Mouse (Mus musculus): ENCODE results near the gene Tenm3. TPM values are rescaled to one million over a fixed set of nuclear protein-coding genes. Genes with fewer than 3 reads are reported as not detected.

Tenm3 gene
- polyA plus RNA-seq, 2 experiments: 2.2 to 3.1 TPM

DNA sequence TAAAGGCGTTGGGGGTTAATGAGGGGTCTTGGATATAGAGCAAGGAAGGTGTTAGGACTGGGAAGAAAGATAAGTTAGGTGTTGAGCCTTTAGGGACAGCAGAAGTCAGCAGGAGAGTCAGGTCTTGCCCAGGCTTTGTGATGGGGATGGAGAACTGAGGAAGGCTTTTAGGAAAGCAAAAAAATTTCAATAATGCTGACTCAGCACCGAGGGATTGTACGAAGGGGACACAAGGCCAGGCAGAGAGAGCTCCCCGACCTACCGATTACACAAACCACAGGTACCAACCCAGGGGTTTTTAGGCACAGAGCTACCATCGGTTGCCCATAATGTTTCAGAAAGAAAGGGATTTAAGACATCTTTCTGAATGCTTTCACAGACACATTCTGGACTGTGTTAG, 583.9 kb downstream of the Tenm3 start:
- no peaks in the 10 kb centered on the region for H3K27me3 ChIP-seq (ENCODE audit: control insufficient read depth, insufficient read depth, low read length)
- H3K27ac ChIP-seq: no peak overlapping the region
- no peak overlapping the region for H3K9ac ChIP-seq (replicated peaks)
- ATAC-seq (ENCODE audit: insufficient read depth) (no peak), DNase-seq (ENCODE audit: low read depth in 3 of 3, low spot score in 3 of 3) (no peak)
- TF ChIP-seq EP300 (IDR thresholded peaks at IDR 0.05; ENCODE audit: low read depth) (no peak), CTCF (IDR thresholded peaks at IDR 0.05; ENCODE audit: low read depth) (no peak)
- no peaks in the 10 kb centered on the region for H3K9me3 ChIP-seq (ENCODE audit: control insufficient read depth, low read length)
- no peaks in the 10 kb centered on the region for H3K4me1 ChIP-seq (replicated peaks; ENCODE audit: control insufficient read depth in 2 of 2, insufficient read depth in 2 of 2, low read length in 1 of 2)
- H3K36me3 ChIP-seq (replicated peaks; ENCODE audit: control insufficient read depth, insufficient read depth, low read depth): no peaks in the 10 kb centered on the region
- H3K4me3 ChIP-seq (ENCODE audit: insufficient read depth in 1 of 2, low read depth in 2 of 2, low read length in 2 of 2): no peak overlapping the region
- no peak overlapping the region for H3K4me2 ChIP-seq (ENCODE audit: low read depth)
- WGBS (ENCODE audit: insufficient replicate concordance): 50% methylated on average over 6 of the region's 6 CpGs

GRCm38 (mm10) chr8:48243876-48244275, 599.9 kb downstream of the Tenm3 start:
- no peak for DNase-seq (ENCODE audit: low read depth in 3 of 3, low spot score in 3 of 3)
- Histone ChIP-seq H3K9me3 (ENCODE audit: control insufficient read depth, low read length) (no peaks in the 10 kb centered on the region), H3K4me1 (replicated peaks; ENCODE audit: control insufficient read depth in 2 of 2, insufficient read depth in 2 of 2, low read length in 1 of 2) (no peaks in the 10 kb centered on the region), H3K4me2 (ENCODE audit: low read depth) (no peak overlapping the region), H3K4me3 (ENCODE audit: insufficient read depth in 1 of 2, low read depth in 2 of 2, low read length in 2 of 2) (no peak overlapping the region), H3K36me3 (replicated peaks; ENCODE audit: control insufficient read depth, insufficient read depth, low read depth) (no peaks in the 10 kb centered on the region), H3K9ac (replicated peaks) (no peak overlapping the region), H3K27ac (no peak overlapping the region), H3K27me3 (ENCODE audit: control insufficient read depth, insufficient read depth, low read length) (no peaks in the 10 kb centered on the region)
- 40% methylated on average over 2 of the region's 2 CpGs for WGBS (ENCODE audit: insufficient replicate concordance)
- TF ChIP-seq EP300 (IDR thresholded peaks at IDR 0.05; ENCODE audit: low read depth) (no peak), CTCF (IDR thresholded peaks at IDR 0.05; ENCODE audit: low read depth) (no peak)
- no peak for ATAC-seq (ENCODE audit: insufficient read depth)

GRCm38 (mm10) chr8:48240917-48241531, 602.7 kb downstream of the Tenm3 start:
- Histone ChIP-seq H3K36me3 (replicated peaks; ENCODE audit: control insufficient read depth, insufficient read depth, low read depth) (no peaks in the 10 kb centered on the region), H3K27me3 (ENCODE audit: control insufficient read depth, insufficient read depth, low read length) (no peaks in the 10 kb centered on the region), H3K9ac (replicated peaks) (no peak overlapping the region), H3K4me2 (ENCODE audit: low read depth) (no peak overlapping the region), H3K9me3 (ENCODE audit: control insufficient read depth, low read length) (no peaks in the 10 kb centered on the region), H3K4me3 (ENCODE audit: insufficient read depth in 1 of 2, low read depth in 2 of 2, low read length in 2 of 2) (no peak overlapping the region), H3K27ac (no peak overlapping the region), H3K4me1 (replicated peaks; ENCODE audit: control insufficient read depth in 2 of 2, insufficient read depth in 2 of 2, low read length in 1 of 2) (no peaks in the 10 kb centered on the region)
- TF ChIP-seq EP300 (IDR thresholded peaks at IDR 0.05; ENCODE audit: low read depth) (no peak), CTCF (IDR thresholded peaks at IDR 0.05; ENCODE audit: low read depth) (no peak)
- no peak for ATAC-seq (ENCODE audit: insufficient read depth)
- no peak for DNase-seq (ENCODE audit: low read depth in 3 of 3, low spot score in 3 of 3)
- 53% methylated on average over 6 of the region's 6 CpGs for WGBS (ENCODE audit: insufficient replicate concordance)

GRCm38 (mm10) chr8:48236968-48237367, 606.8 kb downstream of the Tenm3 start:
- Histone ChIP-seq H3K4me1 (replicated peaks; ENCODE audit: control insufficient read depth in 2 of 2, insufficient read depth in 2 of 2, low read length in 1 of 2) (no peaks in the 10 kb centered on the region), H3K4me2 (ENCODE audit: low read depth) (no peak overlapping the region), H3K27ac (no peak overlapping the region), H3K4me3 (ENCODE audit: insufficient read depth in 1 of 2, low read depth in 2 of 2, low read length in 2 of 2) (no peak overlapping the region), H3K9me3 (ENCODE audit: control insufficient read depth, low read length) (no peaks in the 10 kb centered on the region), H3K9ac (replicated peaks) (no peak overlapping the region), H3K27me3 (ENCODE audit: control insufficient read depth, insufficient read depth, low read length) (no peaks in the 10 kb centered on the region), H3K36me3 (replicated peaks; ENCODE audit: control insufficient read depth, insufficient read depth, low read depth) (no peaks in the 10 kb centered on the region)
- no peak for DNase-seq (ENCODE audit: low read depth in 3 of 3, low spot score in 3 of 3)
- 83% methylated on average over 5 of the region's 5 CpGs for WGBS (ENCODE audit: insufficient replicate concordance)
- no peak for ATAC-seq (ENCODE audit: insufficient read depth)
- TF ChIP-seq CTCF (IDR thresholded peaks at IDR 0.05; ENCODE audit: low read depth) (no peak), EP300 (IDR thresholded peaks at IDR 0.05; ENCODE audit: low read depth) (no peak)

GRCm38 (mm10) chr8:48232927-48233326, 610.8 kb downstream of the Tenm3 start:
- Histone ChIP-seq H3K4me2 (ENCODE audit: low read depth) (no peak overlapping the region), H3K9ac (replicated peaks) (no peak overlapping the region), H3K27me3 (ENCODE audit: control insufficient read depth, insufficient read depth, low read length) (no peaks in the 10 kb centered on the region), H3K4me1 (replicated peaks; ENCODE audit: control insufficient read depth in 2 of 2, insufficient read depth in 2 of 2, low read length in 1 of 2) (no peaks in the 10 kb centered on the region), H3K9me3 (ENCODE audit: control insufficient read depth, low read length) (no peaks in the 10 kb centered on the region), H3K4me3 (ENCODE audit: insufficient read depth in 1 of 2, low read depth in 2 of 2, low read length in 2 of 2) (no peak overlapping the region), H3K36me3 (replicated peaks; ENCODE audit: control insufficient read depth, insufficient read depth, low read depth) (no peaks in the 10 kb centered on the region), H3K27ac (no peak overlapping the region)
- TF ChIP-seq EP300 (IDR thresholded peaks at IDR 0.05; ENCODE audit: low read depth) (no peak), CTCF (IDR thresholded peaks at IDR 0.05; ENCODE audit: low read depth) (no peak)
- DNase-seq (ENCODE audit: low read depth in 3 of 3, low spot score in 3 of 3): no peak
- 70% methylated on average over 7 of the region's 7 CpGs for WGBS (ENCODE audit: insufficient replicate concordance)
- no peak for ATAC-seq (ENCODE audit: insufficient read depth)
